Mouse (Mus musculus): Measurements from ENCODE around the gene Il1rl1.

- TF ChIP-seq POLR2A (IDR thresholded peaks at IDR 0.05; ENCODE audit: borderline replicate concordance, low read depth, low read length) (no peak), CTCF (IDR thresholded peaks at IDR 0.05; ENCODE audit: low read depth, low read length) (peak; percentile 60)
Measured at GRCm38 (mm10) chr1:40380111-40380510, 49.3 kb upstream of the Il1rl1 start.
